Mouse (Mus musculus): Measurements from ENCODE around the gene Dcst1.

Gene Dcst1

DNA sequence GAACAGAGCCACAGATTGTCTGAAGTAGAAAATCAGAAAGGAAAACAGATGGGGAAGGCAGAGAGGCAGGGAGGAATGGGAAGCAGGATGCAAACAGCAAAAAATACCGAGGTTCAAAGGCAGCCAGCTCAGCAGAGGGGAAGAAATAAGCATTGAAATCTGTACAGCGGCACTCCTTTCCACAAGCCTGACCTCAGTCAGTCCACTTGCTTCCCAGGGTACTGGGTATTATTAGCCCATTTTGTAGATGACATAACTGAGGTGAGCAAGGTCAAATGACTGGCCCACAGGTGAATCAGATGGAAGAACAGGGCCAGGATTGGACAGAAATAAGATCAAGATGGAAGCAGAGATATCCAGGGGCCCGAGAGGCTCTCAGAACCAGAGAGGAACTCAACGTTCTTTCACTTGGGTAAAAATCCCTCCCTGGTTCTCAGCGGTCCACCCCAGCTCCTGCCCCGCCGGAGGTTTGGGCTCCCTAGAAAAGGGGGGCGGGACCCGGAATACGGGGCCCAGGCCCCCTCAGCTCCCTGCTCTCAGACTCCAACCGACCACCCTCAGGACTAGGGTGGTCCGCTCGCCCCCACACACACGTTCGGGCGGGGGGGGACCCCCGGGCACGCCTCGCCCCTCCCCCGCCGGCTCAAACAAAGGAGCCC lies 27.9 kb downstream of the Dcst1 start:
- in situ Hi-C loops (cut with MboI, MseI), result no loop called here

DNA sequence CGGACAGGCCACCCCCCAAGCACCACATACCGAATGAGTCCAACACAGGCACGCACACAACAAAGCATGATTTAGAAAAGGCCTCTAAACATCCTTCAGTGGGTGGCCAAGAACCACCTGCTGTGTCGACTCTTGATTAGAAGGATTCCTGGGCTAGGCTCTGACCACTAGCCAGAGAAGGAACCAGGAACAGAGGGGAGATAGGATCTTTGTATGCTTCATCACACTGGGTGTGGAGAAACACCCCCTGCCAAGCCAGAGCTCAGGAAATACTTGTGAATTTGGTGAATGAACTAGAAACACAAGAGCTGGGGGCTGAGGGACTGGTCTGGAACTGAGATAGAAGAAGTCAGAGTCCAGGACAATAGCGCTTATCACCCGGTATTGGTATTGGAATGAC lies 28.5 kb downstream of the Dcst1 start:
- in situ Hi-C loops (cut with MboI, MseI), result no loop called here

DNA sequence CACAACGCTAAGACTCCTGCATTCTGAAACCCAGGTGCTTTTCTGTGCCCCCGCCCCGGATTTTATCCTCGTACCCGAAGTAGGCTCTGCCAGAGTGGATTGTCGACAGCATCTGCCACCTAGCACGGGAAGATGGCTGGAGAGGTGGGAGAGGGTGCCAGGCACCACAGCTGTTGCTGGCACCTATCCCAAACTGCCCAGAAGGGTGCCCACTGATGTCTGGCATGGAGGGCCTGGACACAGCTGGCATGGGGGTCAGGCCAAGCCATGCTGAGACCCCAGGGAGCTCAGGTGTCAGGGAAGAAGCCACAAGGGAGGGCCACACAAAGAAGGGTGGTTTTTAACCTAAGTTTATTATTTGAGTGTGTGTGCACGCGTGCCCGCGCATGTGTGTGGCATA lies 32.0 kb downstream of the Dcst1 start:
- in situ Hi-C loops (cut with MboI, MseI), result no loop called here

DNA sequence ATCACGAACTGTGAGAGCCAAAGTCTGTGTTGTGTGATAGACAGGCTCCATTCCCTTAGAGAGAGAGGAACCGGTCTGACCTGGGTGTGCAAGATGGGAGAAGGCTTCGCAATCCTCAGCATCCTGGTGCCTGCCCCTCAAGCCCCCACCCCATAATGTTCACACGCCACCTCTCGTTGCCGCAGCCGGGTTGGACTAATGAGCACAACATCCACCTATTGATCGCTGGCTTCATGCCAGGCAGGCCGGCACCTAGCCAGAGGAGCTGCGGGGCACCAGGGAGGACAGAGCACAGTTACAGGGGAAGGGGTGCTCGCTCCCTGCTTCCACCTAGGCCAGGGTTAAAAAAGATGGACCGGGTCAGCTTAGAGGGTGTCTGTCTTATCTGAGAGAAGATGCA lies 32.6 kb downstream of the Dcst1 start:
- in situ Hi-C loops (cut with MboI, MseI), result no loop called here

DNA sequence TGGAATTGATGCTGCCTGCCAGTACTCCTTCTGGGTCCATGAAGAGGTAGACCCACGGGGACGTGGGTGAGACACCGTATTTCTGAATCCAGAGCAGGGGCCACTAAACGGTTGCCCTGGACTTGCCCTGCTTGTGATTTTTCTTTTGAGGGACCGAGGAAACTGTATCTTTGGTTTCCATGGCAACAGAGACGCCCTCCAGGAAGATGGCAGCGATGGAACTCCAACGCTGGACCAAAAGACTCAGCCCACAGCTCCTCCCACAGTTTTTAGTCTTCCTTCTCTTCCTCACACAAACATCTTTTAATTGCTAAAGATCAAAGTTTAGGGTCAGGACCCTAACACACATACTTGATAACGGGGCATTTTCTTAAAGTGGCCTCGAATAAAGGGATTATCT lies 33.0 kb downstream of the Dcst1 start:
- in situ Hi-C loops (cut with MboI, MseI), result no loop called here

DNA sequence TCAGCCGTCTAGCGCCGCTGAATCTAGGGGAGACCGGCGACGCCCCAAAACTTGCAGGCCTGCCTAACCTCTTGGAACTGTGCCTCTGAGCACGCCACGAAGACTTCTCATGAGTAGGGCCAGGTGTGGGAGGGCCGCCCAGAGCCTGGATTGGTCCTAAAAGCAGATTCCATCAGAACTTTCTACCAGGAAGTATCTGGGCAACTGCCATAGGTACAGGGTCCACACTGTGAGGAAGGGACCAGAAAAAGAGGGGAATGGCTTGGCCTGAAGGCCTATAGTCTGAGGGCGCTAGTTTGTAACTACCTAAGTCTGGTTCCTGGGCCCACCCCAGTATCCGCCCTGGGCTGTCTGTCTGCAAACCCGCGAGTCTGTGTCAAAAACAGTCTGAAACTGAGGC lies 33.5 kb downstream of the Dcst1 start:
- in situ Hi-C loops (cut with MboI, MseI), result no loop called here

DNA sequence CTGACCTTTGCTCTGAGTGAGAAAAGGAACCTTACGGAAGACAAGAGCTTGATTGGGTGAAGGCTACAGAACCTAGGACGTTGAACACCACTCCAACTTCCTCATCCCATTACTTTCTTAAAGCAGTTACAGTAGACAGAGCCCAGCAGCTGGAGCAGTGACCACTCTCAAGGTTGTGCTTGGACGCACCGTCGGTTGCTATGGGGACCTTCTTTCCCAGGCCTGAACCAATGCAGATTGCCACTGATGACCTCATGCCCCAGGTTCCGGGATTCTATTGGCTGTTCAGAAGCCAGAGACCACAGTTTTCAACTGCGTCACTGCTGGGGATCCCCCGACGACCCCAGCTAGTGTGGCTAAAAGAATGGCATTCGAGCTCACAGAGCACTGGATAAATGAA lies 34.1 kb downstream of the Dcst1 start:
- in situ Hi-C loops (cut with MboI, MseI), result no loop called here

DNA sequence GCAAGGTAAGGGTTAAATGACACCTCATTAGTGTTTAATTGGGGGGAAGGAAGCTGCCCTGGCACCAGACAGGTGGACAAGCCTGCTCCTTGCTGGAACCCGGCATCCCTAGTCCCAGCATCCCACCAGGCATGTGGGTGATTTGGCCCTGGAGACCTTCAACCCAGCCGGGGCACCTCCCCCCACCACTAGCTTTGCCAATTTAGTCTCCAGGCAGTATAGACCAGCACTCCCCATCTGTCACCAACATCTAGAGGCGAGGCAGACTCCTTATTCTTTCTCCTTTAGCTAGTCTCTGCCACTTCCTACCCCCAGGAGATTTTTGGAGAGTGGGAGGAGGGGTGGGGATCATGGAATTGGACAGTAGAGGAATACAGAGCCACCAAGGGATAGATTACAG lies 34.7 kb downstream of the Dcst1 start:
- in situ Hi-C loops (cut with MboI, MseI), result no loop called here

DNA sequence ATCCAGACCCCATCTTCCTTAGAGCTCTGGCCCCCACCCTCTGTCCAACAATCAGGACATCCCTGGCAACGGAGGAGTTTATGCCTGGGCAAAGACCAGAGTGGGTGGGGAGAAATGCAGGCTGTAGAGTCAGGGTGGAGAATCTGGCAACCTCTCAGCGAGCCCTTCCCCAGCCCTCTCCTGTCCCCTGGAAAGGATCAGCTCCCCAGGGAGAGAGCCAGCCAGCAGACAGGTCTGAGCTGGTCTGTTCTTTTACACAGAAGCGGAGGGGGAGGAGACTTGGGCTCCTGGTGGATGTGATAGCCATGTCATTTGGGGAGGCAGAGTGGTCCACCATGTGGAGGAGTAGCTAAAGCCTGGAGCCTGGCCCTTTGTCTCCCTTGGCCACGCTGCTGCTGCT lies 36.4 kb downstream of the Dcst1 start:
- in situ Hi-C loops (cut with MboI, MseI), result no loop called here

DNA sequence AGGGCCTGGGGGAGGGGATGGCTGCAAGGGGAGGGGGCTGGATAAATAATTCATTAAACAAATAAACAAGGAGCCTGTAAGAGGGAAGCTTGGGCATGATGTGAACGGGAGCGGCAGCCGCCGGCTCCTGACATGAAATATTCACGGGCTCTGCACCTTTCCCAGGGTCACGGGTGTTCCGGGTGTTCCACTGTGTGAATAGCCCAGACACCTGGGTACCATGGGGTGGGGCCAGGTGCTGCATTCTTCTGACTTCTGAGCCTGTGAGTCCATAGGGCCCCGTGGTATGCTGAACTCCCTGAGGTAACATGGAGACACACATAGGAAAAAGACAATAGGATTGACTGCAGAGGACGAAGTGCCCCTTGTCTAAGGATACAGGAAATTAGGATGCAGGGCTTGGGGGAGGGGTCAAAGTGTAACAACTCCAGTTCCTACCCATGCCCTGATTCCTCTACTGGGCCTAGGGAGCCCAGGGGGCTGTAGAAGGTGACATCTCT lies 37.6 kb downstream of the Dcst1 start:
- in situ Hi-C loops (cut with MboI, MseI), result no loop called here

DNA sequence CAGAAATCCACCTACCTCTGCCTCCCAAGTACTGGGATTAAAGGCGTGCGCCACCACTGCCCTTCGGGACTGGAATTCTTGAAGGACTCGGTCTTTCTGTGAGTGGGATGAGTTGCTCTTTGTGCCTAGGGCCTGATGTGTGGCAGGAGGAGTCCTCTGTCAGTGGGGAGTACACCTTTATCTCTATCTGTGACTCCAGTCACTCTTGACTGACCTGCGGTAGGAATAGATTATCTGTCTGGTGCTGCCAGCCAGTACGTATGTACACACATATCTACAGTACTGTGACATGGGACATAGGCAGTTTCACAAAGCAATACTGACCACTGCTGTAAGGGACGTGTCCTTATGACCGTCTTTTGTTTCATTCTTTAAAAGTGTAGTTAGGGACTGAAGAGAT lies 39.2 kb downstream of the Dcst1 start:
- in situ Hi-C loops (cut with MboI, MseI), result no loop called here

DNA sequence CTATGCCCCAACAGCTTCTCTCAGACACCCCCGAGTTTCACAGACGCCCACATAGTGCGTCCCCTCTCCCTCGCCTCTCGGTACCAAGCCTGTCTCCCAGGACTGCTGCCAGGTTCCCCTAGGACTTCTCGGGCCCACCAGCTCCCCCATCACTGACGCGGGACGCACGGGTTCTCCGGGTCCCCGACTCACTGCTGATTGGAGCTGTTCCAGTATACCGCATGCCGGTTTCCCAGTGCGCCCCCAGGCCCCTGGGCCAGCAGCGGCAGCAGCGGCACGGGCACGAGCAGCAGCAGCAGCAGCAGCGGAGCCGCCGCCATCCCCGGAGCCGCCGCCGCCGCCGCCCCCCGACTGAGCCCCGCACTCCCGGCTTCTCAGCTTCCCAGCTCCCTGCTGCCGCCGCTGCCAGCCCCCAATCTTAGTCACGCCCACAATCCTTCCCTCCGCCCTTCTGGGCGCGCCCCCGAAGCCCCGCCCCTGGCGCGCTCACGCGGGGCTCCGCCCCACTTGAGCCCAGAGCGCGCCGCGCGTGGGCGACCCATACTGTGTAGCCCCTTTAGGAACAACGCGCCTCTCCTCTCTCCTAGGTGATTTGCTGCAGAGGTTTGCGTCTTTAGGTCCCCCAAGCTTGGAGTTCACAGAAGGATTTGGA lies 42.4 kb downstream of the Dcst1 start, which contains the start of gene Efna3:
TSS of gene Efna3 (minus strand) at position 452 of the 652 bp plus-strand sequence.
- in situ Hi-C loops (cut with MboI, MseI), result no loop called here

DNA sequence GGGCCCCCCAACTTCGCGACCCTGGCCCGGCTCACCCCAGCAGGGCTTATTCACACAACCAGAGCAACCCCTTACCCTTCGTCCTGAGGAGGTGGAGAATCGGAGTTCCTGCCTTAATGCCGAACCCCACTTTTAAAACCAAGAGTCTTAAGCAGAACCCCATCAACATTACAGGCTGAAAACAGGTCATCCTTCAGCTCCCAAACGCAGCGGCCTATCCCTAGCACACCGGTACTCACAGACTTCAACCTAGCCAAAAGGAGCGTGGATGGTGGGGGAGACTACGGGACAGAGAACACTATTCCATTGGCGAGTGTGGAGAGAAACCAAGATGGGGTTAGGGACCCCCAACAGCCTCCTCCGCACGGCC lies 42.9 kb downstream of the Dcst1 start:
- in situ Hi-C loops (cut with MboI, MseI), result no loop called here

DNA sequence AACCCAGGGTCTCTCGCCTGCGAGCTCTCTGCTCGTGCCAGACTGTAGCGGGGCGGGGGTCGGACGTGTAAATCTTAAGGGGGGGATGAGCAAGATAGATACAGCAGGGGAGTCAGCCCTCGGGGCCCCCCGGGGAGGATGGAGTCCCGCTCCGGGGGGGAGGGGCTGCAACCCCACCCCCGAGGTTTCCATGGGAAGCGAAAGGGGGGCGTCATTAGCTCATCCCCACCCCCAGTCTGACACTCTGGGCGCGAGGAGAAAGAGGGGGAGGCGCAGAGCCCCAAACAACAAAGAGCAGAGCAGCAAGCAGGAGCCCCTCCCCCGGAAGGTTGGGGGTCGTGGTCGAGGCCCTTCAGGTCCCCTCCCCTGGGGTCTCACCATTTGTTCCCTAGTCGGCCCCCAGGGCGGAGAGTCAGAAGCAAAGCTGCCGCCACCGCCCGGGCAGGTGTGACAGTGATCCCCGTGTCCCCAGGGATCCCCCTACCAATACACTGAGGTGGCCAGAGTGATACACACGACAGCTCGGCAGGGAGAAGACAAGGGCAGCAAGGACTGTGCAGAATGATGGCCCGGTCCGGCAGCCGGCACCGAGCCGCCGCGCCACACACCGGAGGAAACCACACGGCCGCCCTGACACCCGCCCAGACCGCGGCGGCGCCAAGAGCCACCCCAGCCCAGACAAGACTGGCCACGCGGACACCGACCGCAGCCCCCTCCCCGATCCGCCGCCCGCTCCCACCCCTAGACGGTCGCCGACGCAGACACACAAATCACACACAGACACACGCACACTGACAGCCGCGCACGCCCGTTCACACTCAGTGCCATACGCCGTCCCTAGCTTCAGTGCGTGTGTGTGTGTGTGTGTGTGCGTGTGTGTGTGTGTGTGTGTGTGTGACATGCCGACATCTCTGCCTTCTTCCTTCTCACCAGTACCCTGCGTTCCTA lies 43.6 kb downstream of the Dcst1 start:
- in situ Hi-C loops (cut with MboI, MseI), result no loop called here

DNA sequence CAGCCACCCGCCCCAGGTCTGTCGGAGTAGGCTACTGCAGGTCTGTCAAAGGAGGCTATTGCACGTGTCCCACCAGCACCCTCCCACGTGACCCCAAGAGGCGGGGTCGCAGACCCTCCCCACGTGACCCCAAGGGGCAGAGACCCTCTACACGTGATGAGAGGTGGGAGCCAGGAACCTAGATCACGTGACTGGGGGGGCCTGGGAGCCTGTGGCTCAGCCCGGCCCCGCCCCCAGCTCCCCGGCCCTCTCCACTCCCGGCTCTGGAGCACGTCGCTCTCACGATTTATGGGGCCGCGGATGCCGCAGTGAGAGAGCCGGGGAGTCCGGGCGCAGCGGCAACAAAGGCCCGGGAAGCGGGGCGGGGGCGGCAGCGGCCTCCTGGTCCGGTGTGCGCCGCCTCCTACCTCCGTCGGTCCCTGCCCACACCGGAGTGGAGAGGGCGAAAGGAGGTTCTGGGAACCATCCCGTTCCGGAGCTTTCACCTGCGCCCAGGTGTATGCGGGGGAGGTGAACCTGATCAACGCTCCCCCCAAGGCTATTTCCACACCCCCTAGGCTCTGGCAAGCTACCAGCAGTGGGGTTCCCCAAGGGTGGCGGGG lies 44.4 kb downstream of the Dcst1 start:
- in situ Hi-C loops (cut with MboI, MseI), result no loop called here

DNA sequence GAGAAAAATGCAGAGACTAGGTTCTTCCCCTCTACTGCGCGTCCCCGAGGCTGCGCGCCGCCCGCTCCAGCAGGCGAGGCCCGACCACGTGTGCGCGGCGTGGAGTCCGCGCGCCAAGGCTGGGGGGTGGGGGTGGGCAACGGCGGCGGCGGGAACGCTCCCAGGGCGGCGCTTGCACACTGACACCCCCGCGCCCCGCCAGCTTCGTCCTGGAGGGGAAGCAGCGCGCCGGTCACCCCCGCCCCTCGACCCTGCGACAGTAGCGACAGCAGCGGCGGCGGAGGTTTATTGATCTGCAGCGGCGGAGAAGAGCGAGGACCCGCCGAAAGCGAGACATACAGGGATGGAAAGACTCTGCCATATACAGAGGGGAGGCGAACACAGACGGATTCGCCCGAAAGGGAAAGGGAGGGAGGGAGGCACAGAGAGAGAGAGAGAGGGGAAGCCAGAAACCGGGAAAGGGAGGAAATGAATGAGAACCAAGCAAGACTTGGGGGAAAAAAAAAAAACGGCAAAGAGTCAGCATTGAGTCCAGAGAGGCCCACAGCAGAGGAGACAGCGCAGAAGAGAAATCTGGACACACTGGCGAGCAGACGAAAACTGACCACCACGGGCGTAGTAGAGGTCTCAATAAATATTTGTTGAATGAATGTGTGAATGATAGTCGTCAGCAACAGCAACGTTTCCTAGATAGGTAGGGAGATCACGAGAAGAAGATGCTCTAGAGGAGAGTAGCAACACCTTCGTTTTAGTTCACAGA lies 45.3 kb downstream of the Dcst1 start:
- in situ Hi-C loops (cut with MboI, MseI), result no loop called here

DNA sequence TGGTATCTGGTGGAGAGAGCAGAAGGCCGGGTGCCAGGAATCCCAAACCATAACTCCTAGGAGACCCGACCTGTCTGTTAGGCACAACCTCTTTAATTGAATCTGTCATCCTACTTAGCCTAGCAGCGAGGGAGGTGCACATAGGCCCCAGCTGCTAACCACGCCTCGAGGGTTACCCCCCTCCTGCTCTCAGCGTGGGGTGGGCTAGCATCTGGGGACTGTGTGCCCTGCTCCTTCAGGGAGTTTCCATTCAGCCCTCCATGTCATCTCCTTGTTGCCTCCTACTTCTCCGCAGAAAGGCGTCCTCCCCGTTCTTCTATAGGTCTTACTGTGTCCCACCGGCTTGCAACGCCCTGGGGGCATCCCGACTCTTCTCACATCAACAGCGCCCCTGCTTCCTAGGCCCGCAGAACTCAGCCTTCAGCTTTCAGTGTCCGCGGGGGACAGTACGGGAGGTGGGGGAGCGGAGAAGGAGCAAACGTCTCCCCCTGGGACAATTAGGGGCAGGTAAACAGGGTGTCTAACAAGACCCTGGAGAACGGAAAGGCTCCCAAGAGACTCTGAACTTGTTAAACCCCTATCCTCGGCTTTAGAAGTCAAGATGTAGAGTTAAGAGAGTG lies 46.0 kb downstream of the Dcst1 start:
- in situ Hi-C loops (cut with MboI, MseI), result no loop called here

DNA sequence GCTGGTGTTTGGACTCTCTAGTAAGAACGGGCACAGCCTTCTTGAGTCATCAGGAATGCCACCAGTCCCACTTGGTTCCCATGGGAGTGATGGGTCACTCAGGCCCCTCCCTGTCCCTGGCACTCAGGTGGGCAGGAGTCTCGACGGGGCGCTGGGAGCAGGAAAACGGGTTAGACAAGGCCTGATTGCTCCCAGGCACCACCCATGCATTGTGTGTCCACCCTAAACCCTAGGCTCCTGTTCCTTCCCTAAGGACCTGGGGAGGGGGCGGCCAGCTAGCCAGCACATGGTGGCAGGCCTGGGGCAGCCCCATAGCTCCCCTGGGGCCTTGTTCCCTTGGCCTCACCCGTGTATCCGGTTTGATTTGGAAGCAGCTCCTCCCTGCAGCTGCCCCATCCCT lies 46.7 kb downstream of the Dcst1 start:
- in situ Hi-C loops (cut with MboI, MseI), result no loop called here

DNA sequence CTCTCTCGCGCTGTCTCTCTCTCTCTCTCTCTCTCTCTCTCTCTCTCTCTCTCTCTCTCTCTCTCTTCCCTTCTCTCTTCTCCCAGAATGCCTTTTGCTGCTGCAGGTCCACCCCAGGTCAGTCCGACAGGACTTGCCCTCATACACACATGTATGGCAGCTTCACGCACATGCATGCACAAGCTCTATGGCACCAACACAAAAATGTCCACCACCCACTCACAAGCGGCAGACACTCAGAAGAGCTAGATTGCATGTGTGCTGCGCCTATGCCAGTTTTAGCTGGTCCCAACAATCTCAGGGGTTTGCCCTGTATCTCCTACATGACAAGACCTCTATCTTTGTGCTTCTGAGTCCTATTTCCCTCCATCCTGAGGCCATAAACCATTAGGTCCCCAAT lies 47.8 kb downstream of the Dcst1 start:
- in situ Hi-C loops (cut with MboI, MseI), result no loop called here

DNA sequence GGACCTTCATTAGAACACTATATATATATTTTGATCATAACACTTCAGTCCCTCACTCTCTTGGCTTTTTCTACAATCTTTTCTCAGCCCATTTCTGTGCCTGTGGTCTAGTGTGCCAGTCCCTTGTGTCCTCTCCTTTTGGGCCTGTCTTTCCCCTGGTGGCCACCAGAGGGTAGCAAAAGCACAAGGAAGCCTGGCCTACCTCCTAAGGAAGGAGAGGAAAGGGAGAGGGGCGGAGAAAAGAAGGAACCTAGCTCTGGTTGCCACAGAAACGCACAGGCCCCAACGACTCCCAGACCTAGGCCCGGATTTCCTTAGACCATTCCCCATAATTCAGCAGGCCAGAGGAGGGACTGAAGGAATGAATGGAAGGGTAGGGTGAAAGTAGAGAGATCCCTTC lies 48.2 kb downstream of the Dcst1 start:
- in situ Hi-C loops (cut with MboI, MseI), result no loop called here
